Mouse (Mus musculus): ENCODE measurements around the gene Sept3. TPM values are rescaled to one million over a fixed set of nuclear protein-coding genes. Genes with fewer than 3 reads are reported as not detected.

The Sept3 gene
- 1.4 and 4.4 TPM in 2 replicates for total RNA-seq (2014; rRNA removed; ENCODE audit: low replicate concordance)
- polyA plus RNA-seq (2015; fragmentation: Nextera tagmentation; extraction: Ambion mirVana) = 1.4 and 1.5 TPM in 2 replicates

DNA sequence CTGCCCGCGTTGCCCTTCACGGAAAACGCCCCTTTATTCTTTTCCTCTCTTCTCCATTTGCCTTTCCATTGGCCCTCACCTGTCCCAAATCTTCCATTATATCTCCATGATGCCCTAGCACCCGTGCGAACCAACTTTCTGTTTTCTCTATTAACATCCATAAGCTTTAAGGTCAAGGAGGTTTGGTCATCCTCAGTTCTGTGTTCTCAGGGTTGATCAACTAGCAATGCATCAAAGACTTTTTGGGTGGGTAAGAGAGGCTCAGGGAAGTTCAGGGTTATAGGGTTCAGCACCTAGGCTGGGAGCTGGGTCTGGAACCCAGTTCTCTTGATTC is at the start of gene Sept3:
Gene Sept3 (plus strand): TSS at position 301 of the 334 bp plus-strand sequence.
- Histone ChIP-seq H3K9ac (replicated peaks; ENCODE audit: low read depth, low read length) (no peak within 1 kb of the TSS; the same call in 1 of the 2 replicates), H3K27me3 (ENCODE audit: control insufficient read depth, insufficient read depth, low read length) (peaks cover 46% of the 10 kb centered on the region), H3K36me3 (replicated peaks; ENCODE audit: control insufficient read depth, insufficient read depth, low read length) (no peaks in the 10 kb centered on the region), H3K27ac (ENCODE audit: low read depth) (no peak within 1 kb of the TSS), H3K9me3 (replicated peaks; ENCODE audit: control insufficient read depth, low read length) (no peaks in the 10 kb centered on the region), H3K4me3 (ENCODE audit: low read depth, low read length) (peak within 1 kb of the TSS; percentile 47), H3K4me1 (ENCODE audit: control insufficient read depth, insufficient read depth) (peaks cover 10% of the 10 kb centered on the region), H3K4me2 (ENCODE audit: low read depth, low read length) (peak within 1 kb of the TSS; percentile 85)
- no peak for ATAC-seq (ENCODE audit: insufficient read depth, low read depth)
- 22% methylated on average over 6 of the region's 6 CpGs for WGBS
- no peak for DNase-seq (ENCODE audit: low spot score)
- no peak for TF ChIP-seq EP300 (IDR thresholded peaks at IDR 0.05; ENCODE audit: low read depth)
- TF ChIP-seq CTCF (IDR thresholded peaks at IDR 0.05; ENCODE audit: low read depth) = no peak

DNA sequence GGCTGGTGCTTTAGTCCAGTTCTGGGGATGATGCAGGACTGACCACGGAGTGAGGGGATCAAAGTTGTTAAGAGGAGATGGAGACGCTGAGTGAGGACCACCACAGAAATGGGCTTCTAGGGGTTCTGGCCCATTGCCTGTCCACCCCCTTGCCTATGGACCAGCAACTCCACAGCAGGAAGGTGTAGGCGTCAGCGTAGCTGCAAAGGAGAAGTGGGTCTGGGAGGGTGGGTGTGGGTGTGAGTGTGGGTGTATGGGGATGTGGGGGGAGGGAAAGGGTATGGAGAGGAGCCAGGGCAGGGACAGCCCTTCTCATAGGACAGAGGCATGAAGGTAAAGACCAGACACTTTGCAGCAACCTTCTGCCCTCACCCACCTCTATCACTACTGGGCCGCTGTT is 48.9 kb upstream of the Sept3 start:
- Histone ChIP-seq H3K4me2 (ENCODE audit: low read depth, low read length) (no peak overlapping the region), H3K9me3 (replicated peaks; ENCODE audit: control insufficient read depth, low read length) (no peaks in the 10 kb centered on the region), H3K27ac (ENCODE audit: low read depth) (no peak overlapping the region), H3K36me3 (replicated peaks; ENCODE audit: control insufficient read depth, insufficient read depth, low read length) (no peaks in the 10 kb centered on the region), H3K9ac (replicated peaks; ENCODE audit: low read depth, low read length) (no peak overlapping the region), H3K4me3 (ENCODE audit: low read depth, low read length) (no peak overlapping the region), H3K27me3 (ENCODE audit: control insufficient read depth, insufficient read depth, low read length) (peaks cover 54% of the 10 kb centered on the region), H3K4me1 (ENCODE audit: control insufficient read depth, insufficient read depth) (no peaks in the 10 kb centered on the region)
- TF ChIP-seq CTCF (IDR thresholded peaks at IDR 0.05; ENCODE audit: low read depth) (no peak), EP300 (IDR thresholded peaks at IDR 0.05; ENCODE audit: low read depth) (no peak)
- 79% methylated on average over 5 of the region's 5 CpGs for WGBS
- ATAC-seq (ENCODE audit: insufficient read depth, low read depth) (no peak), DNase-seq (ENCODE audit: low spot score) (no peak)

DNA sequence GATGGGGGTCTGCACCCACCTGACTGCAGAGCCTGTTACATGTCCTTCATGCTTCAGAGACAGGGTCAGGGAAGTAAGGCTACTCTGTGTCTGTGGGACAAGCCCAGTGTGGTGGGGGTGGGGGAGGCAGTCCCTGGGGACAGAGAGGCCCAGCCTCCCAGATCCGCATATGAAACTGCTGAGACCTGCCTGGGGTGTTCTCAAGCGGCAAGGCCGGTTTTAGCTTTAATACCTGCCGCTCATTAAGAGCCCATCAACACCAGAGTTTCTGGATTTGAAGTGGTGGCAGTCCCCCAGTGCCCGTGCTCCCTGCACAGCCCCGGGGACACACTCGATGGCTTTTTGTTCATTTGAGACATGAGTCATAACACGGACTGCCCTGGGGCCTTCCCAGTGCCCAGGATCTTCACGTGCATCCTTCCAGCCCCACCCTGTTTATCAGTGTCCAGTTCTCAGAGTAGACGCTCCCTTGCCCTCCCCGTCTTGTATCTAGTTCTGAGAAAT is 45.1 kb upstream of the Sept3 start:
- H3K27me3 ChIP-seq (ENCODE audit: control insufficient read depth, insufficient read depth, low read length) = peaks cover 28% of the 10 kb centered on the region
- TF ChIP-seq EP300 (IDR thresholded peaks at IDR 0.05; ENCODE audit: low read depth) (no peak), CTCF (IDR thresholded peaks at IDR 0.05; ENCODE audit: low read depth) (no peak)
- no peak overlapping the region for H3K9ac ChIP-seq (replicated peaks; ENCODE audit: low read depth, low read length)
- ATAC-seq (ENCODE audit: insufficient read depth, low read depth) (no peak), DNase-seq (ENCODE audit: low spot score) (no peak)
- H3K4me1 ChIP-seq (ENCODE audit: control insufficient read depth, insufficient read depth) = no peaks in the 10 kb centered on the region
- 37% methylated on average over 11 of the region's 11 CpGs for WGBS
- H3K36me3 ChIP-seq (replicated peaks; ENCODE audit: control insufficient read depth, insufficient read depth, low read length) = no peaks in the 10 kb centered on the region
- H3K9me3 ChIP-seq (replicated peaks; ENCODE audit: control insufficient read depth, low read length) = no peaks in the 10 kb centered on the region
- no peak overlapping the region for H3K27ac ChIP-seq (ENCODE audit: low read depth)
- no peak overlapping the region for H3K4me3 ChIP-seq (ENCODE audit: low read depth, low read length)
- H3K4me2 ChIP-seq (ENCODE audit: low read depth, low read length) = no peak overlapping the region

DNA sequence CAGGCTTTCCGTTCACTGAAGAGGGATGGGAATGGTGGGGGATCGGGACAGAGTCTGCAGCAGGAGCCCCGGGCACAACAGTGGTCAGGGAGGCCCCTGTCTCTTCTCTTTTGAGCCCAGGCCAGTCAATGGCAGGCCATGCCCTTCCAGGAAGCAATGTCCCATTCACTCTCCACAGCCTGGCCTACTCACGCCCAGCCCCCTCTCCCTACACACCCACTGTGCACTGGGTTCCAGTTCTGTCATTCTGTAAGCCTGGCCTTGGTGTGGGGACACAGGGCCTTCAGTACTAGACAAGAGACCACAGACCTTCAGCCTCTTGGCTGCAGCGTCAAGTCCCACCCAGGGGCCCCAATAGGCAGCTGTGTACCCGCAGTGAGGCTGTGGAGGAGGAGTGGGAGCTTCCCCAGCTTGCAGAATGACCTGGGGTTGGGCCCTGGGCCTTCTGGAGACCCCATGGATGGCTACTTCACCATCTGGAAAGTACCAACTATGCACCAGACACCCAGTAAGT is 44.5 kb upstream of the Sept3 start:
- 81% methylated on average over 6 of the region's 6 CpGs for WGBS
- no peaks in the 10 kb centered on the region for H3K9me3 ChIP-seq (replicated peaks; ENCODE audit: control insufficient read depth, low read length)
- H3K9ac ChIP-seq (replicated peaks; ENCODE audit: low read depth, low read length) = no peak overlapping the region
- TF ChIP-seq EP300 (IDR thresholded peaks at IDR 0.05; ENCODE audit: low read depth) (no peak), CTCF (IDR thresholded peaks at IDR 0.05; ENCODE audit: low read depth) (no peak)
- no peaks in the 10 kb centered on the region for H3K36me3 ChIP-seq (replicated peaks; ENCODE audit: control insufficient read depth, insufficient read depth, low read length)
- no peak for ATAC-seq (ENCODE audit: insufficient read depth, low read depth)
- H3K4me1 ChIP-seq (ENCODE audit: control insufficient read depth, insufficient read depth) = no peaks in the 10 kb centered on the region
- no peak overlapping the region for H3K27ac ChIP-seq (ENCODE audit: low read depth)
- no peak for DNase-seq (ENCODE audit: low spot score)
- peaks cover 22% of the 10 kb centered on the region for H3K27me3 ChIP-seq (ENCODE audit: control insufficient read depth, insufficient read depth, low read length)
- H3K4me2 ChIP-seq (ENCODE audit: low read depth, low read length) = no peak overlapping the region
- H3K4me3 ChIP-seq (ENCODE audit: low read depth, low read length) = no peak overlapping the region

DNA sequence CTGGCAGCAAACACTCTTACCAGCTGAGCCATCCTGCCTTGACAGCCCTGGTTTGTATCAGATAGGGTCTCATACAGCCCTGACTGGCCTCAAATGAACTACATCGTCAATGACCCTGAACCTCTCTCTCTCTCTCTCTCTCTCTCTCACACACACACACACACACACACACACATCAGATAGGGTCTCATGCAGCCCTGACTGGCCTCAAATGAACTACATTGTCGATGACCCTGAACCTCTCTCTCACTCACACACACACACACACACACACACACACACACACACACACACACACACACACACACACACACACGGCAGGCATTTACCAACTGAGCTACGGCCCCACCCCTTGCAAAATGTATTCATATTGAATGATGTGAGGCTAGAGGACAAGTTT is 43.6 kb upstream of the Sept3 start:
- Histone ChIP-seq H3K4me1 (ENCODE audit: control insufficient read depth, insufficient read depth) (no peaks in the 10 kb centered on the region), H3K9ac (replicated peaks; ENCODE audit: low read depth, low read length) (no peak overlapping the region), H3K4me3 (ENCODE audit: low read depth, low read length) (no peak overlapping the region), H3K36me3 (replicated peaks; ENCODE audit: control insufficient read depth, insufficient read depth, low read length) (no peaks in the 10 kb centered on the region), H3K27me3 (ENCODE audit: control insufficient read depth, insufficient read depth, low read length) (peaks cover 14% of the 10 kb centered on the region; the same call in 1 of the 2 replicates), H3K9me3 (replicated peaks; ENCODE audit: control insufficient read depth, low read length) (no peaks in the 10 kb centered on the region), H3K27ac (ENCODE audit: low read depth) (no peak overlapping the region), H3K4me2 (ENCODE audit: low read depth, low read length) (no peak overlapping the region)
- no peak for ATAC-seq (ENCODE audit: insufficient read depth, low read depth)
- no peak for DNase-seq (ENCODE audit: low spot score)
- WGBS = 68% methylated on average over 4 of the region's 4 CpGs
- no peak for TF ChIP-seq CTCF (IDR thresholded peaks at IDR 0.05; ENCODE audit: low read depth)
- TF ChIP-seq EP300 (IDR thresholded peaks at IDR 0.05; ENCODE audit: low read depth) = no peak
